Mouse (Mus musculus) telencephalon, adult 2 months (tissue): Measurements from ENCODE around the gene Tbx2.

Experiments
- DNase-seq: peaks from one replicate; pipeline ENCODE4 v3.0.0-alpha.2; 2011; ENCODE audit warnings: low read depth, low spot score

Tbx2 gene

GRCm38 (mm10) chr11:85887801-85888450 lies 55.6 kb downstream of the Tbx2 start:
- DNase-seq, result no peak

DNA sequence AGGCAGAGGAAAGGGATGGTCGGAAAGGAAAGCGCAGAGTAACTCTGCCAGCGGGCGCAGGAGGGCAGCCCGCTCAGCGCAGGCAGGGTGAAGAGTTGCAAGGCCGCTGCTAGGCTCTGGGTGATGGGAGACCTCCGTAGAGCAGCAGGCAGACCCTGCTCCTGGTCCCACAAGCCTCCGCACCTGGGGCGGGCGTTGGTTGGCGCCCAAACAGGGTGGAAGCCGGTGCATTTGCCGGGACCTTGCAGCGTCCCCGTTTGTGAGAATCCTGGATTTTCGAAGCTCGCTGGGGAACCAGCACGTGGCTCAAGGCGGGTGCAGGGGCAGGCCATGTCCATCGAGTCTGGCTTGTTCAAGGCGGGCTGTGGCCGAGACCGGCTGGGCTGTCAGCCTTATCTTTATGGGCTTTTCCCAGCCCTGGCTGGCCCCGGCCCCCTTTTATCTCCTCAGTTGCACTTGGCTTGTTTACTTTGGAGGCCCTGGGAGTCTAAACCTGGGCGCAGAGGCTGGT lies 56.2 kb downstream of the Tbx2 start:
- no peak for DNase-seq

DNA sequence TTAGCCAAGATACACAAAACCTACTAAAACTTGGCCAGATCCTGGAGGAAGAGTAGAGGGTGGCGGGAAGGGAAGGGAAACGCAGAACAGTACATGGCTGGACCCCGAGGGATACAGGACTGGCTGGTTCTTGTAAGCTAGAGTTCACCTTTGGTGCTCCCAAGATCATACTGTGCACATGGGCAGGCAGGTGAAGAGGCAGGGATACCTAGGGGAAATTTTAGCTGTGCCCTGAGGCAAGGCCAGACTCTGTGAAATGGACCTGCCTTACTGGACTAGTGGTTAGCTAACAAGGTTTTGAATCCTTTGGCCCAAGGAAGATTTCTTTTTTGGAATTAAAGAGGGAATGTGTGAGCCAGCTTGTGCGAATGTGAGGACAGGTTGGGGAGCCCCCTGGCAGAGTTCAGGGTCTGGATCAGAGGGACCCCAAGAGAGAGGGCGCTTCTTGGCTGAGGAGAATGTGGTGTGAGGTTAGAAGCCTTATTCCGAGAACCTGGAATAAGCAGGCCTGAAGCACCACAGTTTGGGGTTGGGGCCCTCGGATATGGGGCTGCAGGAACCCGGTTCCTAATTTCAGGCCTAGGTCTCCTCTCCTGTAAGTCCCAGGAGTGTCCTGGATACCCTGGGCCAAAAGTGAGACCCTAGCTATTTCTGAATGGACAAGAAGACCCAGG lies 56.8 kb downstream of the Tbx2 start:
- no peak for DNase-seq

DNA sequence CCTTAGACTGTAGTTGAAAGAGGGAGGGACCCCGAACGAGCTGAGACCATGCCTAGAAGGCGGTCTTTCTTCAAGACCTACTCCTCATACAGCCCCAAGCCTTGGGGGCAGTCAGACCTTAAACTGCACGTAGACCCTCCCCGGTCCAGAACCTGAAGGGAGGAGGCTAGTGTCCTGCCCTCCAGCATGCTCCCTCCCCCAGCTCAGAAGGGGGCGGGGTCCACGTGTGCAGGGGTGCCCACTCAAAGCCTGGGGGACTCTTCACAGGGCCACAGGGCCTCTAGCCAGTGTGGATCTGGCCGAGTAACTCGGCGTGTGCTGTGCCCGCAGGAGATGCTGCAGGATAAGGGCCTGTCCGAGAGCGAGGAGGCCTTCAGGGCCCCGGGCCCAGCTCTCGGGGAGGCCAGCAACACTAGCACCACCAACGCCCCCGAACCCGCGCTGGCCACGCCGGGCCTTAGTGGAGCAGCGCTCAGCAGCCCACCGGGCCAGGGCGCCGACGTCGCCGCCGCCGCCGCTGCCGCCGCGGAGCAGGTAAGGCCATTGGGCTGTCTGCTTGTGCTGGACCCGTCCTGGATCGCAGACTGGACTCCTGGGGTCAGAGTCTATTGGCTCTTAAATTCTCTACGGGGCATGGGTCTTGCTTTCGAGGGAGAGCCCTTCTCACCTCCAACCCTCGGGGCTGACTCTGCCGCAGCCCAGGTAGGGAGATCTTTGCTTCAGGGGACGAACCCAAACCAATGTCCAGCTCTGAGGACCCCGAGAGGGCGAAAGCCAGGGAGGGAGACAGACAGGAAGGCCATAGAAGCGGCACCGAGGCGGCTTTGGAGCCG lies 57.6 kb downstream of the Tbx2 start:
- no peak for DNase-seq

GRCm38 (mm10) chr11:85890563-85890845 lies 58.2 kb downstream of the Tbx2 start:
- no peak for DNase-seq

GRCm38 (mm10) chr11:85891010-85891691 lies 58.8 kb downstream of the Tbx2 start:
- no peak for DNase-seq
